Mouse (Mus musculus) gastrocnemius, postnatal 36 days (tissue): Measurements from ENCODE around the gene Stat6. TPM values are rescaled to one million over a fixed set of nuclear protein-coding genes. Genes with fewer than 3 reads are reported as not detected.

Source experiments
- DNase-seq, 2 experiments: peaks; one replicate each; pipeline ENCODE4 v3.0.0; 2022
- intact Hi-C: fragments of 180-260 bp; cut with DNase I; formaldehyde crosslinking; loops from one replicate; pipeline ENCODE4 v1.15.1; 2025
- total RNA-seq, 2 experiments: library from RNA; stranded (reverse); gene quantifications; 2 replicates each; pipeline ENCODE4 v1.2.3; 2021

Gene Stat6
- total RNA-seq, 2 experiments from 2014 or later, result 15.4 to 15.5 TPM

DNA sequence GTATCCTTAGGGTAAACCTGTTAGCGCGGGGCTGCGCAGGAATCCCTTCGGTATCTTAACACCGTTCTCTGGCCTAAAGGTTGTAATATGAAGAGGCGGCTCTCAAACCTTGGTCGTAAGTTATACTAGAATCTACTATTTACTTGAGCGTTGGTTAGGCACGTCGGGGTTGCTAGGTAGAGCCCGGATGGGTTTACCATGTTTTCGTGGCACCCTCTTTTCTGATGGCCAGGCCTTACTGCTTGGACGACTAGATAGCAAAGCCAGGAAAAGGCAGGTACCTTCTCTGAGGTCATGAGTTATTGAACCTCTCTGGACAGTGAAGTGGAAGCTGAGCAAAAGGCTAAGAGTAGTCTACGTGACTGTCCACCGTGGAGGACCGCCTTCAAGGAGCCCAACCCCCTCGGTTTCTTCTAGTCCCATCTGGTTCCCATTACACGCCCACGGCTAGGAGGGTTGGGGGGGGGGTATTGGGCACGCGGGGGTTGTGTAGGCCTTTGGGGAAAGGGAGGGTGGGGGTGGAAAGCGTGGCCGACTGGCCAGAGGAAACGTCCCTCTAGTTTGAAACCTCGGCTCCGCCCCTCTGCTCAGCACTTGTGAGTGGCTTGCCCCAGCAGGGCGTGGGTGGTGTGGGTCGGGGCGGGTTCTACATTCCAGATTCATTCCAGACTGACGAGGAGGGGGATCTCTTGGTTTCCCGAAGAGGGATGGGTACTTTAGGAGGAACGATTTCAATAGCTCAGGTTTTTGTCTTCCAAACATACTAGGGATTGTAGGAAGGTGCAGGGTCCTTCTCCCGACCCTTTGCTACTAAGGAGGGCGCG lies 24.7 kb downstream of the Stat6 start:
- peak; percentile 74 to 90 for DNase-seq
- intact Hi-C loops, result no loop called here

DNA sequence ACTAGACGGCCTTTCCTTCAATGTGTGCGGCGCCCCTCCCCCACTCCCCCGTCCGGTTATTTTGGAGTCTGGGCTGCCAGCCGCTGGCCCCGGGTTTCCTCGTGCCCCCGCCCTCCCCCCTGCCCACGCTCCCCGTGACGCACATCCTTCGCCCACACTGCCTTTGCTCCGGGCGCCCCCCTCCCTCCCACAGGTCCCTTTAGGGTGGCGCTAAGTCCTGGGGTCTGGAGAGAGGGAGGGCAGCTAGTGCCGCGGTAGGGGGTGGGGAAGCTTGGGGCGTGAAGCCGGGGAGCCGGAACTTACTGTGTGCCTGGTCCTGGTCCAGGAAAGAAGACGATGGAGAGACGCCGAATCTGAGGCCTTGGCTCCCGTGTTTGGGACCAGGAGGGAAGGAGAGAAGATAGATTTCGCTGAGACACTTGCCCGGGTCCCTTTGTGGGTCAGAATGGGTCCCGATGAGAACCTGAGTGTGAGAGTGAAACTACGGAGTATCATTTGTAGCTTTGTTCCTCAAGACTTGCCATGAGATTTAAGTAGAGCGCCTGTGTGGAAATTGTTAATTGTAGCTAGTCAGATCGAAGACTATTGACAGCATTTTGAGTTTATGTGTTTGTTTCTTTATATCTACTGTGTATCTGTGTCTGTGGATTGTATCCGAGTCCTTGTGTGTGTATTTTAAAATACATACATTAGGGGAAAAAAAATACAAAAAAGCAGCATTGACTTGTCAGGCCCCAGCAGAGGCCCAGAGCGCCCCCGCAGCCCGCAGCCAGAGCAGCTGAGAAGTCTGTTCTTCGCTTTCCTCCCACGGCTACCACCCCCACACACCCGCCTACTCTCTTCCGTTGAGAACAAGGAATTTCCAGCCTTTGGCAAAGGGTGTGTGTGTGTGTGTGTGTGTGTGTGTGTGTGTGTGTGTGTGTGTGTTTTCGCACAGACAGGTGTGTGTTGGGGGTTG lies 25.6 kb downstream of the Stat6 start, which contains the start of gene Nab2:
Gene Nab2 (minus strand): TSS at position 476 of the 958 bp plus-strand sequence.
- intact Hi-C loops, result no loop called here
- DNase-seq, result peak; percentile 75 to 82

GRCm38 (mm10) chr10:127669170-127669569 lies 26.4 kb downstream of the Stat6 start:
- DNase-seq, result no peak
- intact Hi-C loops, result no loop called here

GRCm38 (mm10) chr10:127670185-127670584 lies 27.4 kb downstream of the Stat6 start:
- intact Hi-C loops, result loop anchor here (10.0 kb wide), 1 partner anchor 345 kb away; the partner anchor contains the start of gene Prim1
- no peak for DNase-seq

DNA sequence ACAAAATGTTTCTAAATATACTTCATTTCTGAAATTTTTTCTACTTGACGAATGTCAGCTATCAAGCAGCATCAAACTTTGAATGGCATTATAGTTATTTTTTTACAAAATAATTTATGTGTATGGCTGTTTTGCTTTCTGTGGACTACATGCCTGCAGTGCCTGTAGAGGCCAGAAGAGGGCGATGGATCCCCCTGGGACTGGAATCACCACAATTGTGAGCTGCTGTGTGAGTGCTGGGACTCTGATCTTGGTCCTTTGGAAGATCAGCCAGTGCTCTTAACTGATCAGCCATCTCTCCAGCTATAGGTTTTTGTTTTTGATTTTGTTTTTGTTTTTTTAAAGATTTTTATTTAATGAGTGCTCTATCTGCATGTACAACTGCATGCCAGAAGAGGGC lies 28.5 kb downstream of the Stat6 start:
- intact Hi-C loops, result loop anchor here (10.0 kb wide), 1 partner anchor 344 kb away; the partner anchor contains the start of gene Prim1
- no peak for DNase-seq

GRCm38 (mm10) chr10:127674046-127674655 lies 31.4 kb downstream of the Stat6 start:
- intact Hi-C loops, result loop anchor here (10.0 kb wide), 1 partner anchor 341 kb away; the partner anchor contains the start of gene Prim1
- DNase-seq, result no peak

DNA sequence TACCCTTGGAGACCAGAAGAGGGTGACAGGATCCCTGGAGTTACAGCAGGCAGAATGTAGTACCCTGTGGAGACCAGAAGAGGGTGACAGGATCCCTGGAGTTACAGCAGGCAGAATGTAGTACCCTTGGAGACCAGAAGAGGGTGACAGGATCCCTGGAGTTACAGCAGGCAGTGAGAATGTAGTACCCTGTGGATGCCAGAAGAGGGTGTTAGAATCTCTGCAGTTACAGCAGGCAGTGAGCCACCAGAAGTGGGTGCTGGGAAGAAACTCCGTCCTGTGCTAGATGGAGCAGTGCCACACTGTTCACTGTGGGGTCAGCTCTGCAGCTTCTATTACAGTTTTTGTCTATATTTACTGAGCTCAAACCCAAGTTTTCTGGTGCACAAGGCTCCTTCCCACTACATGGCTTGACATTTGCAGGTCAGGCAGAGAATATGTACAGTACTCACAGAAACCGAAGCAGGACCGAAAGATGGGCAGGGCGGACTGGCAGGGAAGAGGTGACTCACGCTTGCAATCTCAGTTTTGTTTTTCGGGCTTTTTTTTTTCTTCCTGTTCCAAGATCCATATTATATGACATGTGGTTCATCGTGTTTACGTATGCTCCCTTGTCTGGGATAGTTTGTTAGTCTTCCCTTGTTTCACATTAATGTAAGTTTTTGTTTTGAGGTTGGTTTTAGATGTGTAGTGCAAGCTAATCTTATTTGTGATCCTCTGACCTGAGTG lies 32.2 kb downstream of the Stat6 start:
- peak in 1 of 2 experiments; percentile 85 for DNase-seq
- intact Hi-C loops, result loop anchor here (5.0 to 10.0 kb wide), 3 partner anchors 33 to 340 kb away; partner anchors contain the start of genes Prim1 and Stat6

DNA sequence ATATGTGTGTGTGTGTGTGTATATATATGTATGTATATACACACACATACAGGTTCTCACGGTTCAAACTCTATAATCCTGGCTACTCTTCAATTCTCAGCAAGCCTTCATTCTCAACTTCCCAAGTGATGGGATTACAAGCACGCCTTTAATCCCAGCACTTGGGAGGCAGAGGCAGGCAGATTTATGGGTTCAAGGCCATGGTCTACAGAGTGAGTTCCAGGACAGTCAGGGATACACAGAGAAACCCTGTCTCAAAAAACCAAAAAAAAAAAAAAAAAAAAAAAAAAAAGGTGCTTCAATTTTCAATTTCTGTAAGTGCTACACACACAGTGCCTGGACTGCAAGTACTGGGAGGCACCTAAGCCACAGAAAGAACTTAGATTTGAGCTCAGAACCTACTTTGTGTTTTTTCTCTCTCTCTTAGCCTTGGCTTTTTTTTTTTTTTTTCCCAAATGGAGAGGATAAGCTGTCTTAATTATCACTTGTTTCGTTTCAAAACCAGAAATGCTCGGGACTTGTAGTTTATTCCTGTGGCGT lies 33.1 kb downstream of the Stat6 start:
- no peak for DNase-seq
- intact Hi-C loops, result loop anchor here (5.0 to 10.0 kb wide), 3 partner anchors 34 to 339 kb away; partner anchors contain the start of genes Prim1 and Stat6

DNA sequence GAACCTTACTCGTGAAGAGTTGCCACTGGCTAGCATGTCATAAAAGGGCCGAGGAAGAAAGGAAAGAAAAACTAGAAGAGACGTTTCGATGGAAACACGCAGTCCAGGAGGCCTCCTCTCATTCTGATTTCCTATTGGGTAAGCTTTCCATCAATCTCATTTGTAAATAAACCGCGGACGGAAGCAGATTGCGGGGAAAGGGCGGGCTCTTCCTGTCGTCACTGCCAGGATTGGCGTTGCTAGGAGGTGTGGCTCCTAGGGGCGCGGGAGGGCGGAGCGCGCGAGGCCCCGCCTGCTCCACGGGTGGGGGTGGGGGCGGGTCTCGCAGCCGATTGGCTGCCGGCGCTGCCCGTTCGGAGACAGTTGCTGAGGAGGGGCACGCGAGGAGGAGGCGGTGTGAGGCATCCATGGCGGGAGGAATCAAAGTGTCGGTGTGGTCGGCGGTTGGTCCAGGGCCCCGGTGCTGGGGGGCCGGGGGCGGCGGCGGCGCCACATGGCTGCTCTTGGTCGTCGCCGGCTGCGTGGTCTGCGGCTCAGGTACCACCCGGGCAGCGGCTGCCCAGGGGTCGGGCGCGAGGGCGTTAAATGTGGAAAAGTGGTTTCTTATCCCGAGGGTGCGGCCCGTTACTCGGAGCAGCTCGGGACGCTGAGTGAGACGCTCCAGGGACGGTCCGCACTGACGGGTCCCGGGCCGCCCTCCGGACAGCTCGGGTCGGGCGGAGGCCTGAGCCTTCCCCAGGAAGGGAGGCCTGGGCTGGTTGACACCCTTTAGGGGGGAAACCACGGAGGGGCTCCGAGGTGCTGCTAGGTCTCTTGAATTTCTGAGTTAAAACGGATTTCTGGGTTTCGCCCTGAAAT lies 34.1 kb downstream of the Stat6 start:
- DNase-seq, result peak; percentile 81 to 90
- intact Hi-C loops, result loop anchor here (5.0 to 10.0 kb wide), 3 partner anchors 35 to 338 kb away; partner anchors contain the start of genes Prim1 and Stat6

DNA sequence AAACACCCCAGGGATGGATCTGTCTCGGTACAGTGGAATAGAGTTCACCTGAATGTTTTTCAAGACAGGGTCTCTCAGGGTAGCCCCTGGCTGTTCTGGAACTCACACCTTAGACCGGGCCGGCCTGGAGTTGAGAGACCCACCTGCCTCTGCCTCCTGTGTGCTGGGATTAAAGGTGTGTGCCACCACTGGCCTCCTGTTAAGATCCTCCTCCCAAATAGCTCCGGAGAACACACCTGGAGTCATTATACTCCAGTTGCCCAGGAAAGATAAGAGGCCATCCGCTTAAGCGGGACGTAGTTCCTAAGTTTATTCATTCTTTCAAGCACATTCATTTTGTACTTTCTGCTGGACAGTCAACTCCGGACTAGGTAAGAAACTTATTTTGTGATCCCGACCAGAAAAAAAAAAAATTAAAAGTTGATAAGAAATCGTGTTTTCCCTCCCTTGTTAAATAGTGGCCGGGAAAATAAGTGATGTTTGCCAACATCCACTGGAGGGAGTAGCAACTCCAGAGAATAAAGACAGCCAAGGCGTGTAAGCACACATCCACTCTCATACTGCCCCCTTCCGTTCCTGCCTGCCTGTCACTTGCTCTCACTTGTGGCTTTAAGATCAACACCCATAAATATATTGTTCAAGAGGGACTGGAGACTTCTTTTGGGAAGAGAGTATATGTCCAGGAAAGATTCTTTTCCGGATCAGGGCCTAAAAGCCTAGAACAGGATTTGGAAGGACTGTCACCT lies 35.0 kb downstream of the Stat6 start:
- intact Hi-C loops, result loop anchor here (5.0 to 10.0 kb wide), 3 partner anchors 35 to 337 kb away; partner anchors contain the start of genes Prim1 and Stat6
- peak in 1 of 2 experiments; percentile 43 for DNase-seq

DNA sequence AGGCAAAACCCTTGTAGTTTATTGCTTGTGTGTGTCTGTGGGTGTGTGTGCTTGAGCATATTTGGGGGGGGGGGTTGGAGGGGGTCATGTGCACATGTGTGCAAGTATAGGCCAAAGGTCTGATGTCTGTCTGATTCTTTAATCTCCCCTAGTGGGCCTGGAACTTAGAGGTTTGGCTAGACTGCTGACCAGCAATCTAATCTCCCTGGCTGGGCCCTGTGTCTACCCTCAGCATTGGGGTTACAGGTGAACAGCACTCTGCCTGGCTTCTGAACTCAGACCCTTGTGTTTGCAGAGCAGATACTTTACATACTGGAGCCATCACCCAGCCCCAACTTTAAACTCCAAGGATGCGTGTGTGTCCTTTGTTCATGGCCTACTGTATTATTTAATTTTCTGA lies 36.4 kb downstream of the Stat6 start:
- intact Hi-C loops, result loop anchor here (5.0 to 10.0 kb wide), 3 partner anchors 37 to 336 kb away; partner anchors contain the start of genes Prim1 and Stat6
- DNase-seq, result no peak

DNA sequence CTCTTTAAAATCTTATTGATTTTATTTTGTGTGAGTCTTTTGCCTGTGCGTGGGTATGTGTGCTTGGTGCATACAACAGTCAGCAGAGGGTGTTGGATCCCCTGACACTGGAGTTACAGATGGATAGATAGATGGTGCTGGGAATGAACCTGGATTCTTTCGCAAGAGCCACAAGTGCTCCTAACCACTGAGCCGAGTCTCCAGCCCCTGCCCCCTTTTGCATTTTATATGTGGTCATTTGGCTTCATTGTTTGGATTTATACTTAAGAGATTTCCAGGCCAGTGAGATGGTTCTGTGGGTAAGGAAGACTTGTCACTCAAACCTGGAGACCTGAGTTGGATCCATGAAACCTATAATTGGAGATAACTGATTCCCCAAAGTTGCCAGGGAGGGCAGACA lies 37.1 kb downstream of the Stat6 start:
- intact Hi-C loops, result loop anchor here (5.0 to 10.0 kb wide), 3 partner anchors 38 to 335 kb away; partner anchors contain the start of genes Prim1 and Stat6
- no peak for DNase-seq

DNA sequence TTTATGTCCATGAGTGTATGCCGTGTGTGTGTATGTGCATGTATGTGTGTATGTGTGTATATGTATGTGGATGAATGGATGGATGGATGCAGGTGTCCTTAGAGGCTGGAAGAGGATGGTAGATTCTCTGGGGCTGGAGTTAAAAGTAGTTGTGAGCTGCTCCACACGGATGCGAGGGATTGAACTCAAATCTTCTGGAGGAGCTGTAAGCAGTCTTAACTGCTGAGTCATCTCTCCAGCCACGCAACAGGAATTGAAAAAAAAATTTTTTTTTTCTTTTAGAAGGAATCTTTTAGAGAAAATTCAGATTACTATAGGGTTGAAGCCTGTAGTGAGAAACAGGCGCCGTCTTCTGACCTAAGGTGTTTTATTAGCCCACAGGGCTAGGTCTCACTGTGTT lies 40.1 kb downstream of the Stat6 start:
- DNase-seq, result no peak
- intact Hi-C loops, result no loop called here

DNA sequence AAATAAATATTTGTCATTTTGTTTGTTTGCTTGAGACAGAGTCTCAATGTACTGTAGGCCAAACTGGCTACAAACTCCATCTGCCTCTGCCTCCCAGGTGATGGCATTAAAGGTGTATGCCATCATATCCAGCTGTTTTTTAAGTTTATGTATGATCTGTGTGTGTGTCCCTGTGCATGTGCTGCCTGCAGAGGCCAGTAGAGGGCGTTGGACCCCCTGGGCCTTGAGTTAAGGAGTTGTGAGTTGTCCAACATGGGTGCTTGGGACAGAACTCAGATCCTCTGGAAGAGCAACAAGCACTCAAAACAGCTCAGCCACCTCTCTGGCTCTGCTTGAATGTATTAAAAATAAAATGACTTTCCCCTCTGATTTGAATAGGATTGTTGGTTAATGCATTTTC lies 48.3 kb downstream of the Stat6 start:
- DNase-seq, result no peak
- intact Hi-C loops, result loop anchor here (5.0 kb wide), 1 partner anchor 46 kb away; the partner anchor contains the start of gene Zbtb39

DNA sequence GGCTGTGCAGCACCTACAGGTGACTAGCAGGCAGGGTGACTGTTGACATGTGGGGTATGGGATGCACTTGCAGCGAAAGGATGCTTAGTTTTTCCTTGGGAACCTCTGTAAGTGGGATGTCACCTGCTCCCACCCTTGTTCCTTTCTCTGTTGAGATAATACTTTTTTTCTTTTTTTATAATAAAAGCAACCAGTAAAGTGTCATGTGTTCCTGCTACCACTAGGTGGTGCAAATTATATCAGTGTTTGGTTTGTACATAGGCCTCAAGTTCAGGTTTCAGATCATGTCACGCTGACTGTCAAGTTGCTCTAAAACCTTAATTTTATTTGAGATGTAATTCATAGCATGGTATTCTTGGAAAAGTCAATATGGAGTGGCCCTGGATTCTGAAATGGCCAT lies 51.9 kb downstream of the Stat6 start:
- intact Hi-C loops, result loop anchor here (5.0 kb wide), 2 partner anchors 43 to 243 kb away; partner anchors contain the start of gene Zbtb39
- DNase-seq, result no peak

DNA sequence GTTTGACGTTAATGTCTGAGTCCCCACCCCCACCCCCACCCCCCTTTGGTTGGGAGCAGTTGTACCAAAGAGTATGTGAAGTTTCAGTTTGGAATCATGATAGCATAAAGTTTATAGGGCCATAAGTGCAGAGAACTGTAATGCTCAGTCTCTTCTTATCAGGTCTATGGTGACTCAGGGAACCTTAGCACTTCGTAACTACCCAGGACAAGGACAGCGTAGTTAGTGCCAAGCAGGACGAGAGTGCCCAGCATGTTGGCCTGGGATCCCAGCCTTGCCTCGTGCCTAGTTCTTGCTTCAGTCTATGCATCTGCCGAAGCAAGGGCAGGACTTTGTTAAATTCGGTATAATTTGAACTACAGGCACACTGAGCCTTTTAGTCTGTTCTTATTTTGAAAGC lies 53.0 kb downstream of the Stat6 start:
- intact Hi-C loops, result loop anchor here (5.0 kb wide), 1 partner anchor 242 kb away; no protein-coding TSS in a partner anchor

GRCm38 (mm10) chr10:127698966-127699365 lies 56.2 kb downstream of the Stat6 start:
- intact Hi-C loops, result loop anchor here (5.0 kb wide), 1 partner anchor 238 kb away; no protein-coding TSS in a partner anchor

More for the DNA sequence above, 53.0 kb downstream of the Stat6 start:
- no peak for DNase-seq

More at GRCm38 (mm10) chr10:127698966-127699365, 56.2 kb downstream of the Stat6 start:
- no peak for DNase-seq
